Mouse (Mus musculus): ENCODE data around the gene Armc10.
"Not testable (repeated sequence)": the region's sequence is repeated elsewhere in the genome, so short reads cannot be mapped to it uniquely, and the experiment has no call there.

Gene Armc10

GRCm38 (mm10) chr5:21700272-21700821, 54.7 kb downstream of the Armc10 start:
- in situ Hi-C loops (cut with MboI; ENCODE audit: low pct_unique_long_range_greater_than_20kb in 1 of 2, low sequenced_read_pairs in 2 of 2, unreplicated experiment in 1 of 2), result no loop called here

DNA sequence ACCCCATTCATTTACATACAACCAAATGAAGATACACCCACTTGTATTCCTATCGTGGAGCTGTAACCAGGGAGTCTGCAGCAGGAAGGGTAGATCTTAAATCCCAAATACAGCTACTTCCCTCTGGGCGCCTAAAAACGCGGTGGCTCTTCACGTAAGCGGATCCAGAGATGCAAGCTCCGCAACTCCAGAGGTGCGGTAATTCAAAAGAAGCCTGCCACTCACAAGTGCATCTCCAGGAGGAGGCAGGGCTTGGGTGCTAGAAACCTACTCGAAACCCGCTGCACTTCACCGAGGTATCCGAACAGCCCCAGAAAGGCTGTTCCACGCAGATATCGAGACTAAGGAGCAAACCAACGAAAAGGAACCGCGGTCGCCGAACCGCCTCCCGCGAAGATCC, 55.3 kb downstream of the Armc10 start:
- in situ Hi-C loops (cut with MboI; ENCODE audit: low pct_unique_long_range_greater_than_20kb in 1 of 2, low sequenced_read_pairs in 2 of 2, unreplicated experiment in 1 of 2), result no loop called here

DNA sequence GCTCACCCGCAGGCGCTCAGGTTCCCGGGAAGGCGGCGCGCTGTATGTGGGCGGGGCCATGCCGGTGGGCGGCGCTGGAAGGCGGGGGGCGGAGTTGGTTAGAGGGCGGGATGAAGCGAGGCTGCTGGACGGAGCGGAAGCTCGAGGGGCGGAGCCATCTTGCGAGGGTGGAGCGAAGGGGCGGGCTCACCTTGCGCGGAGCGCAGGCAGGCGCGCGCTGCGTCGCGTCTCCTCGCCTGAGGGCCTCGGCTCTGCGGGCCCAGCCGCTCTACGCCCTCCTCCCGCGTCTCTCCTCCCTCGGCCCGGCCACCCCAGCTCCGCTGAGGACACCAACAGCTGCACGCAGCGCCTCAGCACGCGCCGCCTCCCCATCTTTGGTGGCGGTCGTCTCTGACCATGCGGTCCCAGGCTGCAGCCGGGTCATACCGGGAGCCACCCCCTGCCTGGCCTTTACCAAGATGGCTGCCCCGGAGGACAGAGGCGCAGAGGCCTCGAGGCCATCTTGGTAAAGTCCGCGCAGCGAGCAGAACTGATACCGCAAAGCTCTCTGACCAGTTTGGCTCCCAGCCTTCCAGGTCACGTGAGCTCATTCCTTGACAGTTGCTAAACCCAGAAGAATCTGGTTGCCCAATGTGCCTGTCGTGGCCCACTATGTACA, 55.9 kb downstream of the Armc10 start, which contains the start of gene Napepld:
TSS of gene Napepld (minus strand) at position 46 of the 658 bp plus-strand sequence.
- in situ Hi-C loops (cut with MboI; ENCODE audit: low pct_unique_long_range_greater_than_20kb in 1 of 2, low sequenced_read_pairs in 2 of 2, unreplicated experiment in 1 of 2), result no loop called here

DNA sequence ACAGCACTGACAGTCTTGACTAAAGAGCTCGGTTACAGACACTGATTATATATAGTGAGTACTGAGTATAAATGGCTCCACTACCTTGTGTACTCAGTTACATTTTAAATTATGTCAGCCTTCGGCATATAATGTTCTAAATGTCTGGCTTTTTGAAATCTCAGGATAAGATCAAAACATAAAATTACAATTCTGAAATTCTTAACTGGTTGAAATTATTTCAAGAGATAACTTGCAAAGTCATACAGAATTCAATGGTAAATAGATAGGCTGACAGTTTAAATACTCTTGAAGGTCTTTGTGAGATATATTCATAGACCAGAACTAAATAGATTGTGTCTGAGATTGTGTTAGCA, 56.4 kb downstream of the Armc10 start:
- in situ Hi-C loops (cut with MboI; ENCODE audit: low pct_unique_long_range_greater_than_20kb in 1 of 2, low sequenced_read_pairs in 2 of 2, unreplicated experiment in 1 of 2), result no loop called here

DNA sequence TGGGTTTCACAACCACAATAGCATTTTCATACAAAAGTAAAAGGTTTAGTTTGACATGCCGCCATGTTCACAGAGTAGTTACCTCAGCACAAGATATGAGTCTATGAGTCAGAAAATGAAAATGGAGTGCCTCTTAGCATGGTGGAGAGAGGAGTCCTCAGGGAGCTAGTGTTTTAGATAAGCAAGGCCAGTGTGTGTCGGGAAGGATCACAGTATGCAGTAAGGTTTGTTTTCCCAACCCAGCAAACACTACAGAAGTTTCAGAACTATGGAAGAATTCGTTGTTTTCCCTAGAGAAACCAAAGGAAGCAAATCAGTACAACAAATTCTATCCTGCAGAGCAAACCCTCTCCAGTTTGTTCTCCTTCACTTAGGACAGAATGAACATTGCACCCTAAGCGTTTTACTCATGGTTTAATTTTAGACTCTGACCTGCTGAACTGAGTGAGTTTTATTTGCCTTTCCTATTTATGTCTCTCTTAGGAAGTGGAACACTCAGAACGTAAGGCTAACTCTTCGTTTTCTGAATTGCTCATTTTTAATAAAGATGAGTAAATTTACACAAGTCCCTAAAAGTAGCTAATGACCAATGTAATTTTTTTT, 57.4 kb downstream of the Armc10 start:
- in situ Hi-C loops (cut with MboI; ENCODE audit: low pct_unique_long_range_greater_than_20kb in 1 of 2, low sequenced_read_pairs in 2 of 2, unreplicated experiment in 1 of 2), result no loop called here

DNA sequence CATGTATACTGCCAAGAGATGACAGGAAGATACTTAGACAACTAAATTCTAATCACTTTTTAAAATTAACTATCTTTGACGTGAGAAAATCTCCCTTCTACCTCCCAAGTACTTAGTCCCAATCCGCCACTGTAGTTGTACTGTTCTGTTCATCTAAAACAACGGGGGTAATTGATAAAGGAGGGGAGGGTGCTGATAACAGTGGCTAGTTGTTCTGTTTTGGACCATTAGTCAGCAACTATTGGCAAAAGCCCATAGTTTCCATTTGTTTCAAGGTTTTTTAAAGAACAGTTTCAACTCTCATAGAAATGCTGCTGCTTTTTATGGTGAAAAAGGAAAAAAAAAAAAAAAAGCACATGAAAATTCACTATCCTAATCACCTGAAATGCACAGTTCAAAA, 58.1 kb downstream of the Armc10 start:
- in situ Hi-C loops (cut with MboI; ENCODE audit: low pct_unique_long_range_greater_than_20kb in 1 of 2, low sequenced_read_pairs in 2 of 2, unreplicated experiment in 1 of 2), result no loop called here

GRCm38 (mm10) chr5:21706546-21706945, 60.9 kb downstream of the Armc10 start:
- in situ Hi-C loops (cut with MboI; ENCODE audit: low pct_unique_long_range_greater_than_20kb in 1 of 2, low sequenced_read_pairs in 2 of 2, unreplicated experiment in 1 of 2), result no loop called here

- in situ Hi-C loops (cut with MboI; ENCODE audit: low pct_unique_long_range_greater_than_20kb in 1 of 2, low sequenced_read_pairs in 2 of 2, unreplicated experiment in 1 of 2), result not testable (repeated sequence)
These were observed 62.4 kb downstream of the Armc10 start for GRCm38 (mm10) chr5:21708011-21708410.
